12 mouse cellular contexts compared by ENCODE assay signal in genomic region chr9:101266043-101266442, GRCm38 (mm10). TPM values are rescaled to one million over a fixed set of nuclear protein-coding genes. Genes with fewer than 3 reads are reported as not detected.
DNase-seq lines count a peak whose midpoint lies in the region; ATAC-seq and TF ChIP-seq lines count a peak whose summit lies in the region.
"Had no signal": no experiment of that assay in that cellular context is flagged by ENCODE, and none has a peak within 500 bp of the region (broad histone marks: within the 10 kb centered on the region; RNA-seq: fewer than 3 reads in every experiment).

No protein-coding gene starts in this region.

- ATAC-seq in limb, embryonic 14.5 days (ENCODE audit: low FRiP score, low read depth), result no peak
- no peak for ATAC-seq in hindbrain, embryonic 13.5 days (ENCODE audit: low FRiP score)
- no peak for ATAC-seq in kidney, embryonic 16.5 days (ENCODE audit: low FRiP score, low TSS enrichment)
- no peak for ATAC-seq in erythroid progenitor cell, adult 5-6 weeks (replicated peaks; ENCODE audit: low FRiP score, poor library complexity, severe bottlenecking)

- DNase-seq in limb, embryonic 14.5 days (ENCODE audit: low spot score), result no peak
- DNase-seq in limb, embryonic 10.5 days (ENCODE audit: low spot score), result no peak
- peak; percentile 24 for DNase-seq in retina, postnatal 7 days (ENCODE audit: low read depth, low spot score)
- DNase-seq in layer of hippocampus, postnatal 10 days (ENCODE audit: low spot score in 2 of 2), result no peak
- no peak for DNase-seq in embryo, embryonic 11 days
- DNase-seq: cerebellum, adult 9-10 months; lung, postnatal 14 days; thymus, postnatal 4 days had no signal

- no peaks in the 10 kb centered on the region for H3K27me3 ChIP-seq in limb, embryonic 14.5 days (ENCODE audit: control insufficient read depth, insufficient read depth, low read length)
- no peaks in the 10 kb centered on the region for H3K27me3 ChIP-seq in limb, embryonic 10.5 days (ENCODE audit: low read depth, poor library complexity, severe bottlenecking)
- H3K27me3 ChIP-seq in hindbrain, embryonic 13.5 days, result no peaks in the 10 kb centered on the region
- no peaks in the 10 kb centered on the region for H3K27me3 ChIP-seq in kidney, embryonic 16.5 days (ENCODE audit: insufficient read depth, low read length)

- TF ChIP-seq POLR2A in limb, embryonic 14.5 days (IDR thresholded peaks at IDR 0.05; ENCODE audit: borderline replicate concordance, extremely low read depth, insufficient read depth, insufficient read length), result no peak

- no peak overlapping the region for H3K9ac ChIP-seq in limb, embryonic 14.5 days (ENCODE audit: low read depth, low read length, severe bottlenecking)
- H3K9ac ChIP-seq in hindbrain, embryonic 13.5 days, result no peak overlapping the region
- H3K9ac ChIP-seq in kidney, embryonic 16.5 days (replicated peaks; ENCODE audit: low read length), result no peak overlapping the region

- peaks cover 12% of the 10 kb centered on the region for H3K4me1 ChIP-seq in limb, embryonic 14.5 days (ENCODE audit: control insufficient read depth, insufficient read depth, low read length)
- H3K4me1 ChIP-seq in limb, embryonic 10.5 days, result peaks cover 21% of the 10 kb centered on the region
- H3K4me1 ChIP-seq in hindbrain, embryonic 13.5 days (replicated peaks), result peaks cover 22% of the 10 kb centered on the region
- peaks cover 18% of the 10 kb centered on the region for H3K4me1 ChIP-seq in kidney, embryonic 16.5 days (ENCODE audit: insufficient read depth, low read length)

- WGBS in limb, embryonic 14.5 days, result 53% methylated on average over 8 of the region's 8 CpGs
- WGBS in limb, embryonic 10.5 days, result 78% methylated on average over 8 of the region's 8 CpGs
- 71% methylated on average over 8 of the region's 8 CpGs for WGBS in hindbrain, embryonic 13.5 days
- 60% methylated on average over 8 of the region's 8 CpGs for WGBS in kidney, embryonic 16.5 days

- H3K36me3 ChIP-seq in limb, embryonic 14.5 days (ENCODE audit: control insufficient read depth, insufficient read depth, low read length), result no peaks in the 10 kb centered on the region
- no peaks in the 10 kb centered on the region for H3K36me3 ChIP-seq in limb, embryonic 10.5 days
- H3K36me3 ChIP-seq in hindbrain, embryonic 13.5 days, result no peaks in the 10 kb centered on the region
- H3K36me3 ChIP-seq in kidney, embryonic 16.5 days (ENCODE audit: insufficient read depth, low read length), result no peaks in the 10 kb centered on the region

- no peak overlapping the region for H3K4me2 ChIP-seq in limb, embryonic 14.5 days (replicated peaks; ENCODE audit: low read depth, low read length, severe bottlenecking)
- peak overlapping the region; percentile 29; the same call in 1 of the 2 replicates for H3K4me2 ChIP-seq in hindbrain, embryonic 13.5 days
- no peak overlapping the region for H3K4me2 ChIP-seq in kidney, embryonic 16.5 days (replicated peaks; ENCODE audit: low read depth, low read length)

- H3K9me3 ChIP-seq in limb, embryonic 14.5 days (ENCODE audit: control insufficient read depth, low read length), result no peaks in the 10 kb centered on the region
- H3K9me3 ChIP-seq in limb, embryonic 10.5 days (replicated peaks), result no peaks in the 10 kb centered on the region
- H3K9me3 ChIP-seq in hindbrain, embryonic 13.5 days, result 0 out of 2 replicates have a peak, but pooled peaks cover 3% of the 10 kb centered on the region
- no peaks in the 10 kb centered on the region for H3K9me3 ChIP-seq in kidney, embryonic 16.5 days (ENCODE audit: low read length)

- H3K27ac ChIP-seq in limb, embryonic 14.5 days (replicated peaks; ENCODE audit: low read depth, low read length), result 0 out of 2 replicates have a peak overlapping the region, but pooled peaks have one; percentile 1
- no peak overlapping the region for H3K27ac ChIP-seq in limb, embryonic 10.5 days
- H3K27ac ChIP-seq in hindbrain, embryonic 13.5 days, result peak overlapping the region; percentile 81
- peak overlapping the region; percentile 75 for H3K27ac ChIP-seq in kidney, embryonic 16.5 days (ENCODE audit: low read length)

- H3K4me3 ChIP-seq in limb, embryonic 14.5 days (replicated peaks; ENCODE audit: low read length), result no peak overlapping the region
- H3K4me3 ChIP-seq in limb, embryonic 10.5 days, result no peak overlapping the region
- no peak overlapping the region for H3K4me3 ChIP-seq in hindbrain, embryonic 13.5 days
- H3K4me3 ChIP-seq in kidney, embryonic 16.5 days (ENCODE audit: low read length), result no peak overlapping the region
- H3K4me3 ChIP-seq: erythroblast, embryonic 14.5 days had no signal

RNA-seq across cellular contexts. Expression of gene Ppp2r3a, which starts 14.4 kb away (rescaled TPM):
- polyA plus RNA-seq in limb, embryonic 14.5 days (2012; rRNA removed), result 17.2 and 18.0 TPM in 2 replicates
- polyA plus RNA-seq in limb, embryonic 14.5 days (2014; fragmentation: Nextera tagmentation; extraction: Ambion mirVana), result 22.0 and 23.2 TPM in 2 replicates
- 7.1 and 10.3 TPM in 2 replicates for polyA plus RNA-seq in limb, embryonic 10.5 days (2016; fragmentation: Nextera tagmentation; extraction: Ambion mirVana)
- polyA plus RNA-seq in hindbrain, embryonic 13.5 days (2015; fragmentation: Nextera tagmentation; extraction: Ambion mirVana), result 28.7 and 29.1 TPM in 2 replicates
- polyA plus RNA-seq in kidney, embryonic 16.5 days (2015; fragmentation: Nextera tagmentation; extraction: Ambion mirVana), result 15.7 and 18.8 TPM in 2 replicates
- 2.5 and 2.9 TPM in 2 replicates for total RNA-seq in erythroid progenitor cell, adult 5-6 weeks (2015; ENCODE audit: low replicate concordance)
- total RNA-seq in erythroid progenitor cell, adult 5-6 weeks (2017; ENCODE audit: low replicate concordance), result 1.0 TPM in 1 of 2 replicates, not detected in the other
- 10 to 100 TPM; 31.4 to 31.6 TPM for total RNA-seq in layer of hippocampus, postnatal 10 days (2021)
